Mouse (Mus musculus) neutrophil, adult 5-6 weeks (primary cell): ENCODE data around the gene Syne1. TPM values are rescaled to one million over a fixed set of nuclear protein-coding genes. Genes with fewer than 3 reads are reported as not detected.

Experiments
- ATAC-seq: fragments of 151-379, 151-347 bp; 2 replicates; pipeline ENCODE4 v1.8.0; 2017; ENCODE audit warnings: mild to moderate bottlenecking, moderate TSS enrichment; ENCODE audit not compliant: insufficient number of reproducible peaks, poor library complexity, low FRiP score, severe bottlenecking; ENCODE audit errors: extremely low read depth
- total RNA-seq: library from RNA; stranded (forward); fragments of 200-1000 nt; gene quantifications from 2 replicates; pipeline ENCODE4 v1.2.3, GENCODE M21; 2017

Gene Syne1
- total RNA-seq, 1 experiment from 2014 or later: 71.5 TPM

DNA sequence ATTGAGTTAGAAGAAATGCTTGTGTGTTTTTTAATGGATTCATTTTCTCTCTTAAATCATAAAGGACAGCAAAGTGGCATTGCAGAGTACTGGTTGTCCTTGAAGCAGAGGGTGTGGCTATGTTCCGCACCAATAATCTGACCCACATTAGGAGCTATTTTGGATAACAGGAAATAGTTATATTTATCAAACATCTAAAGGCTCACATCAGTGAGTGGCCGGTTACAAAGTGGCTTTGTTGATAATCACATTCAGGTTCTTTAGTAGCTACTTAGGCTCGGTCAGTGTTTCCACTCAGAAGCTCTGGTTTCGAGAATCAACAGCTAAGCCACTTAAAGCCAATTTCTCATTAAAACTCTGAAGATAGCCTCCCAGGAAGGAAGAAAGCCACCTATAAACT is 23.6 kb downstream of the Syne1 start:
- ATAC-seq: no peak

DNA sequence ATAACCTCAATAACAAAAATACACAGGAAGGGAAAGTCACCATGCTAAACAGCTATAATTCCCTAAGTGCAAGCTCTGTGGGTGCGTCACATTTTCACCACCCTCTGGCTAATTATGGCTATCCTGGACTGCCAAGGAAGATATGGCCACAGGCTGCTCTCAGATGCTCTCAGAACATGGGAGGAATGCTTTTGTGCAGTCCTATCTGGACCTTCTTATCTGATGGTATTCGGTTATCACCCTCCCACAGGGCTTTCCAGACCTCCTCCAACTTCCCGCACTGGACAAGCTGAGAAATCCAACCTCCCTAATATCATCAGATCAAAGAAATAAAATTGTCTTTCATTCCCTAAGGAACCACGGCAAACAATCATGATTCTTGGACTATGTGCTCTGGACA is 28.4 kb downstream of the Syne1 start:
- no peak for ATAC-seq

DNA sequence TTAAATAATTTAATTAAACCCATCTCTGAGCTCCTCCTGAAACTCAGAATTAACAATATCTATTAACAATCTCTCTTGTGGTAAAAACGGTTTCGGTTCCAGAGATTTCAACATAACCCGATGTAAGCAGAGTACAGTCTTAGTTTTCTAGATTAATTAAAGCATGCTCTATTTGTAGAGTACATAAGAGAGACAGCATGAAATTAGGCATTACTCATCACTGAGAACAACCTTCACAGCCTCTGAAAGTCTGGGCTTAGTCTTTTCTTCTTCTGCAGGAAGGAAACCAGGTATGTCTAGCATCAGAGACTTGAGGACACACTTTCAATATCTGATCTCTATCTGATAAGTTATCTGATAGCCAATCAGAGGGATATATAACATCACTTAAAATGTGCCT is 29.0 kb downstream of the Syne1 start:
- ATAC-seq: no peak

DNA sequence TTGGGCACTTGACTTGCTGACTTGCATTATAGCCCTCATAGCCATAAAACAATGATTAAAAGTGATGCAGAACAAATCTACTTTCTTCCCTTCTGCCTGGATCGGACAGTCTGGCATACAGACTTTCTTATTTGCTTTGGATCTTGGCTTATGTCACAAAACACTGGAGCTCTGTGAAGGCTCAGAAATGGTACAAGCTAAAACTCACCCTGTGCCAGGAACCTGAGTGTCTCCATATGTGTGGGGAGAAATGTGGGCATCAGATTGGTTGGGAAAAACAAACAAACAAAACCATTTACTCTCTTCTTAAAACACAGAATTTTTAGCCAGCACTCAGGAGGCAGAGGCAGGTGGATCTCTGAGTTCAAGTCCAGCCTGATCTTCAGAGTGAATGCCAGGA is 30.6 kb downstream of the Syne1 start:
- no peak for ATAC-seq

DNA sequence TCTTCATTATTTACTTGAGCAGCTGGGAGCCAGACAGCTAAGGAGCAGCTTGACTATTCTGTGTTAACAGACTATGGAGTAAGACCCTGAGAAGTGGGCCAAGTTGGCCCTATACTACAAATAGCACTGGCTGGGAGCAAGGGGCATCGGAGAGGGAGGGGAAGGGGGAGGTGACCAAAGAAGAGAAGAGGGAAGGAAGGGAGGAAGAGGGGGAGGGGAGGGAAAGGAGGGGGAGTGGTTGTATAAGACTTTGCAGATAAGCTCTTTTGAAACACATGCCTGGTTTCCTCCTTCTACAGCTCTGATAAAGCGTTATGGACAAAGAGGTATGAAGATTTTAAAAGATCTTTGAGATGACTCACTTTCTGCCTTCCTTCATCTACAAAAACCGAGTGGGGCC is 36.0 kb downstream of the Syne1 start:
- no peak for ATAC-seq

DNA sequence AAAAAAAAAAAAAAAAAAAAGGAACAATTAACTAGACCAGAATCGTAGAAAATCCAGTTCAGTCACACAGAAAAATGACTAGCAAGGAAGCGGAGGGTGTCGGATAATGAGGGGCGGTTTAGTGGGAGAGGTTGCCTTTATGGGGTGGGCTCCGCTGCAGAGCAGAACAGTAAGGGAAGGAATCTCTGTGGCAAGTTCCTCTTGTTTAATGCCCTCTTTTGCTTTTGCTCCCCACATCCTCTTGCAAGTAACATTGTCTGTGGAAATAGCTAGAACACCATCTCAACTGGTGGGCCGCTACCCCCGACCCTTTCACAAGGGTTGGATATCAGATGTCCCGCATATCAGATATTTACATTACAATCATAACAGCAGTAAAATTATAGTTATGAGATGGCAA is 37.1 kb downstream of the Syne1 start:
- no peak for ATAC-seq

DNA sequence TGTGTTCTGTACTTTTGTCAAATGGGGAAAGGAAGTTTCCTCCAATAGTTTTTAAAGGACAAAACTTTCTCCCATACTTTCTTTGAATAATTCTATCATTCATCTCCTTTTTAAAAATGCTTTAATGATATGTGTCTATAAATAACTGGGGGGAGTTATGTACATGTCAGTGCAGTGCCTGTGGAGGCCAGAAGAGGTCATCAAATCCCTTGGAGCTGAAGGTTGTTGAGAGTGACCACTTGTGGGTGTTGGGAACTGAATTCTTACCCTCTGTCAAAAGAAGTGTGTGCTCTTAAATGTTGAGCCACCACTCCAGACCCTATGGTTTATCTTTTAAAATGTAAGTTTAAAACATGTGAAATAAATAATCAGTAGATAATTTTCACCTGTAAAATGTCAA is 39.0 kb downstream of the Syne1 start:
- ATAC-seq: no peak

DNA sequence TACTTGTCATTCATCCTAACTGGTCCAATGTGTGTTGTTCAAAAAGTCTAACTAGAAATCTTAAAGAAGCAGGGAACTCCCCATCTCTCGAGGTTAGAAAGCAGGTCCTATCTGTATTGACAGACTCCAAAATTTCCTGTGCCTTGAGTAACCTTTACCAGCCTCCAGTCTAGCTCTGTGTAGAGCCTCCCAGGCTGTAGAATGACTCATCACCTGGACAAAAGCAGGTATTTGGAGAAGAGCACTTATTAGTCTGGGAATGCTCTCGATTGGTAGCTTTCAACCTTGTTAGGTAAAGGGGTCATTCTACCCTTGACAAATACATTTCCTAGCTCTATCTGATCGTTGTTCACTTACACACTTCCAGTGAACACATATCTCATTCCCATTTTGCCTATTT is 39.9 kb downstream of the Syne1 start:
- ATAC-seq: no peak

DNA sequence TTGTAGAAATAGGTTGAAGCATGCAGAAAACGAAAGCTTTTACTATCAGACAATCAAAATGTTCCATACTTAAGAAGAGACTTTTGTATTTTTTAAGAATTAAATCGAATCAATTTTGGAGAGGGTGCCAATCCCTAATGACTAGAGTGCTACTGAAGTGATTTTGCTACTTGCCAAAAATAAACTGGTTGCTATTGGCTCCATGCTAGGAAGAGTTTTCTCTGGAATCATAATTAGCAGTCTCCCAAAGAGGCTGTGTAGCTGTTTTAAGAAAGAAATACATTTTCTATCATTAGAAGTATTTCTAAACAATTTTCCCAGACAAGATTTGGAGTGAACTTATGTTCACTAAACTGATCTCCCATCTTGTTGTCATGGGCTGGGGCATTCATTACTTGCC is 43.8 kb downstream of the Syne1 start:
- no peak for ATAC-seq

DNA sequence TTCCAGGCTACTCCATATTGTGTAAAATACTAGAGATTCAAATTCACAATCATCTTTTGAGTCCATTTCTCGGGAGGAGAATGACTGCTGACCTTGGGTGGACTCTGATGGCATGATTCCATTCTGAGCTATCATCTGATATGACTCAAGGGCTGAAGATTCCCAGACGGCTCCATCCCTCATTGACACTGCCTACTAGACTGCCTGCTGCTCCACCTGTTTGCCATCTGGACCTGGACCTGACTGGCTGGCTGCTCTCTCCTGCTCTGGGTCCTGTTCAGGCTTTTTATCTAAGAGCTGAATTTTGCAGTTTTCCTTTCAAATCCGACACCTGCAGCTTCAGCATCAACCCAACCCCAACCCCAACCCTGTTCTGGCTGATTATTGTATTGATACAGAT is 46.5 kb downstream of the Syne1 start:
- ATAC-seq: no peak

DNA sequence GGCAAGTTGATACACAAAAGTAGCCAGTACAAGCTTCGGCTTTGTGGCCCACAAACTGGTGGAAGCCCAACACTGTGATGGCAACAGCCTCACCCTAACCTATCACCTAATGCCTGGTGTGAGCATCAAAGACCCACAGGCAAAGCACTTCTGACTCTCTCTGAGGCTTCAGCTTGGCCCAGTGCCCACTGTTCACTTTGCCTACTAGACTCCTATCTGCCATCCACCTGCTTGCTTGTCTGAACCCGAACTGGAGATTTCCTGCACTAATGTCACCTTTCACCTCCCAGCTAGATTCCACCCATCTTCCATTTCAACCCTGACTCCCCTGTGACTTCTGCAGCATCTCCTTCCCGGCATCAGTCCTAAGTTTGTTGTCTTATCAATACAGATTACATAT is 47.4 kb downstream of the Syne1 start:
- ATAC-seq: no peak

DNA sequence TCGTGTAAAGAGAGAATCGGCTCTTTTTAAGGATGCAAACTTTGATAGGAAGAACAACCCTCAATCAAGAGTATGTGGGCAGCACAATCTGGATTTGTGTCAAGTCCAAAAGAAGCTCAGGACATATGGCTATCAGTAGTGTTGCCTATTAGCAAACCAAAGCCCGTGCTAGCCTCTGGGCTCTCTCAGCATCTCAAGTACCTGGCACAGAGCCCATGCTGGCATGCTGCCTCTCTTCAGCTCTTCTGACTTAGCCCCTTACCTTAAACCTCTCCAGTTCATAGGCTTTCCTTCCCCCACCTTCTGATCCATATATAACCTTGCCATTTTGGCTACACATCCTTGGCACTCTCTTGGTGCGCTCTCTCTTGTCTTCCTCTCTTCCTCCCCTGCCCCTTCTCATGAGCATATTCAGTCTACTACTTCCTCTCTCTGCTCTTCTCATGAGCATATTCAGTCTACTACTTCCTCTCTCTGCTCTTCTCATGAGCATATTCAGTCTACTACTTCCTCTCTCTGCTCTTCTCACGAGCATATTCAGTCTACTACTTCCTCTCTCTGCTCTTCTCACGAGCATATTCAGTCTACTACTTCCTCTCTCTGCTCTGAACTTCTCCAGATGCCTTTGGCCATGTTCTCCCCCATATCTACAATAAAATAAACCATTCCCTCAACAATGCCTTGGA is 51.5 kb downstream of the Syne1 start:
- peak; percentile 84 for ATAC-seq

DNA sequence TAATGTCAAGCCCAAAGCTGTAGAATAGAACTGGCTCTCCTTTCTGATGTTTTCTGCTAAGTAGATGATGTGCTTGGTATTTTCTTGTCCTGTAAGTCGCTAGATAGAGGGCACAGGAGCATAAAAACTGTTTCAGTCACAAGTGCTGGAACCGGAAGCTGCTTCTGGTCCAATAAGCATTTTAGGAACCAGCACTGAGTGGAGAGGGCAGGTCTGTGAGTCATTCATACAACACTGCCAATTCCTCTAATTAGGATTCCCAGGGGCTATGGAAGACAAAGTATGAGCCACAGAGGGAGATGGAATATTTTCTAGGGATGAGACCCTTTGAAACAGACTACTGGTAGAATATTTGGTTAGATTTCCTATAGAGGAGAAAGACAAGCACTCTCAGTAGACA is 53.4 kb downstream of the Syne1 start:
- no peak for ATAC-seq

DNA sequence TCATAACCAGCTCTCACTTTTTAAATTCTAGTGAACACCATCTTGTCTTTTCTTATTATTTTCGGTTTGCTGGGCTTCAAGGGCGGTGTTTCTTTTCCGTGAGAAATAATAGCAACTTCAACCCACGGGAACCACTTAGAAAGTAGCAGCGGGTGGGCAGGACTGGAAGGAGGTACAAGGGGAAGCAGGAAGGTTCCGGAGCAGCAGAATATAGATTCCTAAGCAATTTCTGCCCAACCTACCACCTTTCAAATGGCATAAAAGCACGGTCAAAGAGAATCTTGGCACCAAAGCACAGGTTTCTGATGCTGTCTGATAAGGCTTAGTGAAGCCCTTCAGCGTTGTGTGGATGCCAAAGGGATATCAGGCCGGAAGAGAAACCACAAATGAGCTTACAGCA is 60.2 kb downstream of the Syne1 start:
- no peak for ATAC-seq

DNA sequence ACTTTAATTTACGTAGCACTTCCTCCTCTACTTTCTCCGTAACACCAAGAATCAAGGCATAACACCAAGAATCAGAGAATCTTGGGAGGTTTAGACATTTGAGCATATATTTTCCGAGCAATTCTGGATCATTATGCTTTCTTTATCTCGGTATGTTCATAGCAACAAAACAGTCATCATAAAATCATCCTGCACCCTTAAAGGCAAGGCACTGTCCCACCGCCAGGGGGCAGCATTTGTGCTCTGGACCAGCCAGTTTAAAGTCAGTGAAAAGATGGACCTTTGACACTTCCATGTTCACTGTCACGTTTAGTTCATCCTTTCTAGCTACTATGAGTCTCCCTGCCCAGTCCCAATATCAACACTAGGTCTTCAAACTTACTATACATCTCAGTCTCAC is 61.3 kb downstream of the Syne1 start:
- 0 out of 2 replicates have a peak, but pooled peaks have one; percentile 41 for ATAC-seq

DNA sequence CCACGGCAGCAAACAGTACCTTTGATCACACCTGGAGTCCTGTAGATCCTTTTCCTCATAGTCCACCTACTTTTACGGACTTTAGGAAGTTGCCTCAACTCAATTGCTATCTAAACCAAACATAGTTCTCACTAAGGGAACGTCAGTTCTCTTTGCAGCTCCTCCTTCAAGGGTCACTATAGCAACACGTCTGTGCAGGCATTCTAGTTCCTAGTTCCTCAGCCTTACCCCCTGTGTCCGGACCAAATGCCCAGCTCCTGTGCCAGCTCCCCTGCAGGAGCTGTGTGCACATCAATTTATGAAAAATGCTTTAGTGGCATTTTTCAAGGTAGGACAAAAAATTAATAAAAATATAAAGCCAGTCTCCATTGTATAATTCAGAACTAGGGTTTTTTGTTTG is 63.2 kb downstream of the Syne1 start:
- ATAC-seq: no peak

DNA sequence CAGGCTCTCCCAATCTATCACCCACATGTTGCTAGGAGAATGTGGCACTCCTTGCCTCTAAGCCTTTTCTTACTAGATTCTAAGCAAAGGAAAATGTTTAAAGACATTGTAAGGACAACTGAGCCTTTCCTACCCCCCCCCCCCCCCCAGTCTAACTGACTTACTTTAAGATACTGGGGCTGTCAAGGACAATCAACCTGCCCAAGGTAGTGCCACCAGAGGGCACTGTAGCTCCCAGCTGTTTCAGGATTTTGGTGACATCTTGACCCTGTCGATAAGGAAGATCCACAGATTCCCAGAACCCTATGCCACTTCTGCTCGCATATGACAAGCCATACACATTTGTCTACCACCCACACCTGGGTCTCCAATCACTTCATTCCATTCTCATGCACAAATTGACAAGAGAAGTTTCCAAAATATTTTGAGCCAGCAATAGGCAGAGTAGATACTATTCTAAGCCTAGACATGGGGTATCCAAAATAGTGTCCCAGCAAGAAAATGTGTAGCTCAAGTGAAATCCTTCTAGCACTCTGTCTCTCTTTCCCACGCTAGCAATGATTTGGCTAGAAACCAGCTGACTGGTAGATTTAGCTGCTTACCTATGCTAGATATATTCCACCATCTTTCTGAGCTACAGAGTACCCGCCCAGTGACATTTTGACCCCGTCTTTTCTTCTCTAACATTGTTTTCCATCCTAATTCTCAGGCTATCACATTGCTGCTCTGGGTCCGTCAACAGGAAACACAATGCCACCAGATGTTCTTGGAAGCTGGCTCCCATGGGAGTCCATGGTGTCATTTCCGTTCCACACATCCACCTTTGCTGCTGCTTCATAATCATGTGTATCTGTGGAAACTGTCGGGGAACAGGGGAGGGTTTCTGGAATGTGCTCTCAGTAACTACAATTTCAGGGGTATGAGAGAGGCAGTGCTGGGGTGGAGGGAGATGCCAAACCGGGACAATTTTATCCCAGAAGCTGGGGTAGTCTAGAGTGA is 70.4 kb downstream of the Syne1 start:
- no peak for ATAC-seq

DNA sequence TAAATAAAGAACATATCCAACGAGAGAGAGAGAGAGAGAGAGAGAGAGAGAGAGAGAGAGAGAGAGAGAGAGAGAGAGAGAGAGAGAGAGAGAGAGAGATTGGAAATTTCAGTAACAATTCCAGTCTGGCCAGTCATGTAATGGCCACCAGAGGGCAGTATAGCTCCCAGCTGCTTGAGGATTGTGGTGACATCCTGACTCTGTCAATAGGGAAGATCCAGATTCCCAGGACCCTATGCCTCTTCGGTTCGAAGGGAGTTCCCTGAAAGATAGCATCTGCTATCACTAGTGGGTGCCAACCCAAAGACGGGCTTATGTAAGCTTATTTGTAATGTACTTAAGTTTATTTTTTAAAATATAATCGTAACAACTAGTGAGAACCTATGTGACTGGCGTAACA is 71.2 kb downstream of the Syne1 start:
- 0 out of 2 replicates have a peak, but pooled peaks have one; percentile 19 for ATAC-seq

DNA sequence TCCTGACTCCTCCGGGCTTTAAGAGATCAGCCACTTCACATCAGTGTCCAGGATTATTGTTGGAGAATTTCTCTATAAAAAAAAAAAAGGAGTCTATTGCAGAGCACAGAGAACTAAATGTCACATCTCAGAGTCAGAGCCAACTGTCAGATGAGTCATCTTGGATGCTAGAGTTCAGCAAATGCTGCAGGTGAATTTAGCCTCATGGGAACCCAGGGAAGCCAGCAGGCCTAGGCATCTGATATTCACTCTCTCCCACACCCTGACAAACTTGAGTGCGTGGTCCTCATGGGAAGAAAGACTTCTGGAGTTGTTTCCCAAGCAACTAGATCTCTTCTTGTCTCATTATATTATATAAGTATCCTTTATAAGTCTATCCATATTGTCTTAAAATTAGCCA is 82.6 kb downstream of the Syne1 start:
- no peak for ATAC-seq

DNA sequence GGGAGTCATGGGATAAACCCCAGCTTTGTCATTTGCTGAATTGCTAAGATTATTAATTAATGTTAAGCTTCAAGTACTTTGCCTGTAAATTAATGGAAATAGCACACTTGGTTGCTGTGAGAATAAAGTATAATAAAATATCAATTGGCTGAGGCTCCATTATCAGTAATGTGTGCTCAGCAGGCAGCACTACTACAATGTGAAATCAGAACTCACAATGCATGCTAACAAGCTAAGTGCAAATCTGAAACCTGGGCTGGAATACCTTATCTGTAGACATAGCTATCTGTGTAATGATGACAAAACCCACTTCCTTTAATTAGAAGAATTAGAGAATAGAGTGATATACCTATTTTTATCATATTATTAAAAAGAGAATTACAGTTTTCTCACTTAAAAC is 97.5 kb downstream of the Syne1 start:
- no peak for ATAC-seq
